Mouse (Mus musculus): ENCODE measurements around the gene Gm20807. TPM values are rescaled to one million over a fixed set of nuclear protein-coding genes. Genes with fewer than 3 reads are reported as not detected.

The Gm20807 gene
- not detected for polyA plus RNA-seq (2017; shearing (Covaris generic))

GRCm38 (mm10) chrY:13042591-13042990 lies at the start of gene Gm20807:
Gm20807 (plus strand) TSS chrY:13042891.

Other genes starting within 250 kb of the Gm20807 start
- not detected for gene Gm21891, start 90.6 kb downstream of the Gm20807 start, polyA plus RNA-seq (2017; shearing (Covaris generic))
- not detected for gene Gm21425, start 119.1 kb downstream of the Gm20807 start, polyA plus RNA-seq (2017; shearing (Covaris generic))
- not detected for gene Gm21828, start 181.0 kb downstream of the Gm20807 start, polyA plus RNA-seq (2017; shearing (Covaris generic))
- not detected for gene Gm21440, start 209.5 kb downstream of the Gm20807 start, polyA plus RNA-seq (2017; shearing (Covaris generic))
- gene Gm21454, start 209.6 kb downstream of the Gm20807 start, polyA plus RNA-seq (2017; shearing (Covaris generic)), result not detected